Mouse (Mus musculus): ENCODE measurements around the gene Gm49322.

The Gm49322 gene

DNA sequence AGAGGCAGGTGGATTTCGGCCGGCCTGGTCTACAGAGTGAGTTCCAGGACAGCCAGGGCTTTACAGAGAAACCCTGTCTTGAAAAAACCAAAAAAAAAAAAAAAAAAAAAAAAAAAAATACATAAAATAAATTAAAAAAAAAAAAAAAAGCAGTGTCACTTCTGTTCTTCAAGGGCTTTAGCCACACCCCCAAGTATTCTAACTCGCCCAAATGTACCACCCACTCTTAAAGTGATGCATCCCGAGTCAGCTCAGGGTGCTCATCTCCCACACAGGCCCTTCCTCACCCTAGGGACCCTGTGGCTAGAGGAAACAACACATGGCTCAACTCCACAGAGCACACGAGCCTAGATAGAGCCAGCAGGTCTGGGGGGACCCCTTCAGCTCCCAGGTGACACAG lies 22.8 kb upstream of the Gm49322 start:
- no peak for DNase-seq (ENCODE audit: low spot score in 2 of 2)

DNA sequence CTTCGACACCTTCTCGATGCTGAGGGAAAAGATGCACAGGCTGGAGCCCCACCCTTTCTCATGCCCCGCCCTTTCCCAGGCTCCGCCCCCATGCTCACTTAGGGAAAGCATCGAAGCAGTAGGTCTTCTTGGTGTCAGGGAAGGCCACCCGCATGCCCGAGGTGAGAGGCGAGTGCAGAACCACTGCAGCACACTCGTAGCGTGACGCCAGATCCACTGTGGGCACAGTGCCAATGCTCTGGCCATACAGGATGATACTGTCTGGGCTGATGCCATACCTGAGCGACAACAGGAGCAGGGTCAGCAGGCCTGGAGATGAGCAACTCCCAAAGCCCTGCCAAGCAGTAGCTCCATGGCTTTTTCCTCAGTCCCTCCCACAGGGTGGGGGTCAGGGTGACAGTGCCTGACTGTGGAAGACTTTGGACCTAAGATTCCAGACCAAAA lies 21.8 kb upstream of the Gm49322 start:
- no peak for DNase-seq (ENCODE audit: low spot score in 2 of 2)

DNA sequence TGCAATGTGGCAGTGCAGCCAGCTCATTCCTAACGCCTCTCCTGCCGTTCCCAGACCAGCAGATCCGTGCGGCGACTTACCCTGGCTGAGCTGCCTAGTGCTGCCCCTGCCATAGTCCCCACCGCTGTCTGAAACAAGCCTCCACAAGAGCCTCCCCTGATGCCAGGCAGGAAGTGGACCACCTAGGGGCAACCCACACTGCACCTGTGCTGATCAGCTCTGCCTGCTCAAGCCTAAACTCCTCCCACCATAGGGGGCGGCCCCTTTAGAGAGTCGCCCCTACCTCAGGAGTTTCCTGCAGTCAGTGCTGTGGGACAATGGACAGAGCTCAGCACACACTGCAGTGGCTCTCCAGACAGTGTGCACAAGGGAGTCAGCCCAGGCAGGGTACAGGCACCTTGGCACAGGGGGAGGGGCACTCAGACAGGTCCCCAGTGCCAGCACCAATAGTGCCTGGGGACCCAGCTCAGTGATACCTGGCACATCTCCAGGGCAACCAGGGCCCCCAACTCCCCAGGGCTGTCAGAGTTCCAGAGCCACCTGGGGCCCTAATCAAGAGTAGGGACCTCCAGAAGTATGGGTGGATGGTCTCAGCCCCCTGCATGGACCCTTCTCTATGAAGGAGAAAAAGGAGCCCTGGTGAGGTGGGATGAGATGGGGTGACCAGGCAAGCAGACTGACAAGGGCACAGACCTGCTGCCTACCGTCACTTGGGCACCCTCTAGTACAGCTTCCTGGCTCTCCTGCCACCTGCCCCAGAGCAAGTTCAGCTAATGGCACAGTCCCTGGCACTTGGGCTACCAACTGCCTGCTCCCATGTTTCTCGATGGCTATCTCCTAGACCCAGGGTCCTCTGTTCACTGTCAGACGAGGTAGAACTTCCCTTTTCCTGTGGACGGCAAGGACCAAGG lies 20.9 kb upstream of the Gm49322 start:
- DNase-seq (ENCODE audit: low spot score in 2 of 2) = no peak

DNA sequence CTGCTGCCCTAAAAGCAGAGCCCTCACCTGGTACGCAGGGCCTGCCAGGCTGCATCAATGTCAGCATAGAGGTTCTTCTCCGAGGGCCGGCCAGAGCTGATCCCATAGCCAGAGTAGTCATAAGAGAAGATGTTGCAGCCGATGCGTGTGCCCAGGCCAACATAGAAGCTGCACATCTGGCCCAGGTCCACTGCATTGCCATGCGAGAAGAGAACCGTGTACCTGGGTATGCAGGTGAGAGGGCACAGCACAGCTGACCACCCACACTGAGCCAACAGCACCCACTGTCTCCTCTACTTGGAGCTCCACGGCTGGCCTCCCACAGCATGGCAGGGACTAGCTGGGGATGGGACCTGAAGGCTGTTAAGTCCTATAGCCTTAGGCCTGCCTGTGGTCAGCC lies 20.2 kb upstream of the Gm49322 start:
- no peak for DNase-seq (ENCODE audit: low spot score in 2 of 2)

DNA sequence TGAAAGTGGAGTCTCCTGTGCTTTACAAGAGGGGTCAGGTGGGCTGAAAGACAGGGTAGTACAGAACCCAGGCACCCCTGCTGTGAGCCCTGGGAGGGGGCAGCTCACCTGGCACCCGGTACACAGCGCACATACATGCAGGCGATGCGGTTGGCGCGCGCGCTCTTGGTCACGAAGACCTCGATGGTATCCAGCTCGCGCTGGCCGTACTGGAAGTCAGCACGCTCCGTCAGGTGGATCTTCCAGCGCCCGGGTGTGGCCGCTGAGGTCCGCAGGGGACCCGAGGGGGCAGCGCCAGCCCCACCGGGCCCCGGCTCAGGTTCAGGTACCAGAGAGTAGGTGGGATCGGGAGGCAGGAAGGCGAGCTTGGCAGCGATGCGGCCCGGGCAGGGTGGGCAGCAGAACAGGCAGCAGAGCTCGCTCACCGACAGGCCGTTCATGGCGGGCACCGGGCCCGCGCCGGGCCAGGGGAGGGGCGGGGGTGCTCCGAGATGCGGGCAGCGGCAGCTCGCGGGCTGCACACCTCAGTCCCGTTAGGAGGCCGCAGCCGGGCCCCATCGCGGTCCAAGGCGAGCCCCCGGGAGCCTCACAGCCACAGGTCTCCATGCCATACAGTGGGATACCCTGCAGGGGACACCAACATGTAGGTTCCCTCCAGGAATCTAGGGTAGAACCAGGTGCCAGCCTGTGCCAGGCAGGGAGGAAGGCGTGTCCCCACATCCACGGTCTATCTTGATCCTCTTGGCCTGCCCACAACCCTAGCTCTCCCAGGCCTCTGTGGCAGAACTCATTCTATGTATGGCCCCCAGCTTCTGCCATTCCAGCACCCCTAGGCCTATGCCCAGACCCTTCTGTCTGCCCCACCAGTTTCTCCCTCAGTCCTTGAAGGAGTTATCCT lies 19.2 kb upstream of the Gm49322 start:
- DNase-seq (ENCODE audit: low spot score in 2 of 2) = no peak

DNA sequence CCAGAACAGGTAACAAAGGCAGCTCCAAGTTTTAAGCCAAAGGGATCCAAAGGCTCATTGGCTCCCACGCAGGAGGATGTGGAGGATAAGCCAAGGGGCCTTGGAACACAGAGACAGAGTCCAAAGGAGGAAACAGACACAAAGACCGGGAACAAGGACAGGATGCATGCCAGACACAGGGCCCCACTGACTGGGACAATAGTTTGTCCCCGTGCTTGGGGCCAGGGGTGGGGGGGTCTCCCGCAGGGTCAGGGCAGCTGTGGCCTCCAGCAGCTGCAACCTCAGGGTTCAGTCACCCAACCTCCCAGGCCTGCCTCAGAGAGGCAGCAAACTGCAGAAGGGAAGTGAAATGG lies 18.5 kb upstream of the Gm49322 start:
- no peak for DNase-seq (ENCODE audit: low spot score in 2 of 2)

DNA sequence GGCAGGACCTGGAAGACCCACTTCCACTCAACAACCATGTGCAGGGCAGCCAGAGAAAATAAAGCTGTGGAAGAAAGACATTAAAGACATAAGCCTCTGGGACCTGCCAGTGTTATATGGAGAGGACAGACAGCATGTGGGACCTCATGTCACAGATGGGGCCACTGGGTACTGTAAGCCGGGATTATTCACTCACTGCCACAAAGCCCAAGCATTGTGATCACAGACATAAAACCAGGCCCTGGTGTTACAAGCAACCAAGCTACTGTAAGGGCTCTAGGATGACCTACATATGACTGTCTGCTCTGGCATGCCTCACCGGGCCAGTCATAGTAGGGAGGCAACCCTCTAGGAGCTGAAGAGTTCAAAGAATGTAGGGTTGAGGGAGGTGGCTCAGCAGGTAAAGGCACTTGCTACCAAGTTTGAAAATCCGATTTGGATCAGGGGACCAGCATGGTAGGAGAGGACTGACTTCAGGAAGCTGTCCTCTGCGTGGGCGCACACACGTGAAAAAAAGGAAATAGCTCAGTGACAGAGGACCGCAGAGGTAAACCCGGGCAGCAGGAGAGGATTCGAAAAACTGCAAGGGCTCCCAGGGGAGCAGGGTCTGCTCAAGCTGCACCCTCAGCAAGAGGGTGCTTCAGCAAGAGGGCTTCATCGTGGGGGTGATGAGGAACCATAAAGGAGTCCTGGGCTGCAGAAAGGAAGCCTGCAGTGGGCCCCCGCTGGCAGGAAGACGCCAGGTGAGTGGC lies 16.5 kb upstream of the Gm49322 start:
- DNase-seq (ENCODE audit: low spot score in 2 of 2) = no peak

DNA sequence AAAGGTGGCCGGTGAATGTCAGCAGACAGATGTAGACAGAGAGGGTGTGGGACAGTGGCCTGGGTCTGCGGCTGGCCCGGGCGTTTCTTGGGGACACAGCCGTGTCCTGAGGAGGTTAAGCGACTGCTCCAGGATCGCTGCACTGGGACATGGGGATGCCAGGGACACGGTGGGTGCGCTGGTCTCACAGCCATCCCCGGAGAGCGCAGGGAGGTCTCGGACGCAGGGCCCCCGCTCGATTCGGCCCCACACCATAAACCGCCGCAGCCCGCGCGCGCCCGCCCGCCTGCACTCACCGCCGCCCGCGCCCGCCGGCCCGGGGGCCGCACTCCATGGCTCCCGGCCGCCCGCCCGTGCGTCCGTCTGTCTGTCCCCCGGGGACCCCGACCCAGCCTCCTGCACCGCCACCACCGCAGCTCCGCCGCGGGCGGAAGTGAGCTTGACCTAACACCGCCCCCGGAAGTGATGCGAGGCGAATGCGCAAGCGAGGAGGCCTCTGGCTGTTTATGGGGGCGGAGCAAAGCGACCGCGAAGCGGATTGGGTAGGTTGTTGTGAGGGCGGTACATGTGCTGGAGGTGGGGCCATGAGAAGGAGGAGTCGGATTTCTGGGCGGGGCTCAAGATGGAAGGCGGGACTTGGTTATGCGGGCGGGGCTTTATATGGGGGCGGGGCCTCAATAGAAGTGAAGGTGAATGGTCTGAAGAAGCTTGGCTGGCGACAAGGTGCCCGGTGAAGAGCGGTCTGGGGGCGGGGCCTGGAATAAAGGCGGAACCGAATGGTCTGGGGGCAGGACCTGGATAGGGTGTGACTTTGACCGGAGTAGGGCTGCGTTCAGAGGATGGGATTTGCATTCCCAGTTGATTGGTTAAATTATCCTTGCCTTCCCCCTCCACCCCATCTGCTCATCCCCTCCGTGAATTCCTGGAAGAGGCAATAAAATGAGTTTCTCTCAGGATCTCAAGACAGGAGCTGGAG lies 15.7 kb upstream of the Gm49322 start, which contains the start of gene Abhd17a:
Gene Abhd17a, minus strand, starts transcription at position 463 of the 976 bp plus-strand sequence.
- peak; percentile 90 to 93 for DNase-seq (ENCODE audit: low spot score in 2 of 2)

DNA sequence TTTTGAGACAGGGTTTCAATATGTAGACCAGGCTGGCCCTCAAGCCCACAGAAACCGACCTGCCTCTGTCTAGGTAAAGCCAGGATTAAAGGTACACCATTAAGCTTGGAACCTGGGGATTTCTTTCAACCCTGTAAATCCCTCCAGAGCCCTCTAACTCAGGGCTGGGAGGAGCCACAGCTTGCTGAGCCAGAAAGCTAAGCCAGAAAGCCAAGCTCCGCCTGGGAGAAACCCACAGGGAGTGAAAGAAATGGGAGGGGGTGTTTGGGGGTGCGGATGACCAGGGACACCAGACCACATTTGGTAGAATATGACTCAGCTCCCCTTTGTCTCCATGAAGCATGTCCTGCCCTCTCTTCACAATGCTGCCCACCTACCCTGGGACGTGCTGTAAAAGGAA lies 9.5 kb upstream of the Gm49322 start:
- no peak for DNase-seq (ENCODE audit: low spot score in 2 of 2)

DNA sequence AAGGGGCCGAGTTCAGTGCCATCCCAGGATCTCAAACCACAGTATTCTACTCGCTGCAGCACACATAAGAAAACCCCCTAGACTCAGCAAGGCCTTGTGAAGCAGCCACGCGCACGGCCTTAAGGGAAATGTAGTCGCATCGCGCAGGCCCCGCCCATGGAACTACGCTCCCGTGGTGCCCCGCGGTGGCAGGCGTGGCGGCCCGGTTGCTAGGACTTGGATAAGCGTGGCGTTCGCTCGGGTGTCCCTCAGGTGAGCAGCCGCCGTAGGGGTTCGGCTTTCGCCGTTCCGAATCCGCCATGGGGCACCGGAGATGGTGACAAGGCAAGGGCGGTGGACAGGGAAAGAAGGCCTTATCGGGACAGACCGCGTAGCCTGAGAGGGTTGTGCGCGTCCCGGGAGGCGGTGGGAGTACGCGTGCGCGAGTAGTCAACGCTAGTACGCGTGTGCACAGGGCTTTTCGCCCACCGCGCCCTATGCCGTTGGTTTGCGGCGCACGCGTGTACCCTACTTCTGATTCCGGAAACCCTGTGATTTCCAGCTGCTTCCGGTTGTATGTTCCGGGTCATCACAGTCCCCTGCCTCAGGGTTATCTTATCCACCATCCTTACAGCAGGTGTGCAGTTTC lies 3.0 kb upstream of the Gm49322 start, which contains the start of the genes Scamp4 and Adat3:
Gene Scamp4, plus strand, starts transcription at position 175 of the 628 bp plus-strand sequence.
Gene Adat3, plus strand, starts transcription at position 183 of the 628 bp plus-strand sequence.
- DNase-seq (ENCODE audit: low spot score in 2 of 2) = peak; percentile 93 to 96

DNA sequence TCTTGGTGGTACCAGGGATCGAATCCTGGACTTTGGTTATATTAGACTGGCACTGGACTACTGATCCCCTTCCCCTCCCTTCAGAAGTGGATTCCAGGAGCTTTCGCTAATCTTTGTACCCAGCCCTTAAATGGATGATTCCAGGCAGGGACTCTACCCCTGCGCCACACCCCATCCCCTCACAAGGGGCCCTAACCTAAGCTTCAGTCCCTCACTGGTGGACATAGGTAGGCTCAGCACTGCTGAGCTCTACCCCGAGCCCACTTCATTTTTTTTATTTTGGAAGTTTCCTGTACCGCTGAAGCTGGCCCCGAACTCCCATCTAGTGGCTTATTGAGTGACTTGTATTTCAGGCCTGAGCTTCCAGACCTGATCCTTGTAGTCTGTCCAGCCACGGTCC lies 2.5 kb upstream of the Gm49322 start:
- no peak for DNase-seq (ENCODE audit: low spot score in 2 of 2)

DNA sequence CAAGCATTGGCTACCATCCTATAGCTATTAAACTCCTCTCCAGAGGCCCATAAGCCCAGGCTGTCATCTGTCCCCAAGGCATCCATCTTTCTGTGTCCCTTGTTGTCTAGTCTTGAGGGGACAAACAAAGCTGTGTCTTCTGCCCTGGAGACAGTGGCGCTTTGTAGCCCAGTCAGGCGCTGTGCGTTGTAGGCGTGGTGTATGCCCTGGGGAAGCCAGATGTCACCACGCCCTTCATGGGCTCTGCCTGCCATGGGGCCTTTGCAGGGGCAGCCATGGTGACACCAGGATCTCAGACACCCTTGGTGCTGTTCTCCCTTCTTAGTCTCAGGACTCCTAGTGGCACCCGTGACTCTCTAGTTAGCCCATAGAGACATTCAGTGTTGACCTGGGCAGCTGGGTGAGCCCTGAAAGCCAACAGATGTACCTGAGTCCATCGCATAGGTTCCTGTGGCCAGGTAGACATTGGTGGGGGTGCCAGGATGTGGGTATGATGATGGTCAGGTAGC lies 1.8 kb upstream of the Gm49322 start:
- DNase-seq (ENCODE audit: low spot score in 2 of 2) = no peak

DNA sequence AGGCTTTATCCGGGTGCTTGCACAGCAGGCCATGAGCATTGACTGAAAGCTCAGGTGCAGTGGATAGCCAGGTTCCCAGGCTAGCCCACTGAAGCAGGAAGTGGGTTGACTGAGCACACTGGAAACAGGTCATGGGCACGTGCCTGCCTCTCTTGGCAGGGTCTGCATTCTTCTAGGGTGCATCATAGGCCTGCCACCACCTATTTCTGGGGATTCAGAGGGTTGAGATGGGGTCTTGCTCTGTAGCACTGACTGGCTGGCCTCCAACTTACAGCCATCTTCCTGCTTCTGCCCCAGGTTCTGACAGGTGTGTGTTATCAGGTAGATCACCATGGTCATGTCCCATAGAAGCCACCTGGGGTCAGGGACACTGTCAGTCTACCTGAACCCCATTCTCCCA lies 833 bp upstream of the Gm49322 start:
- DNase-seq (ENCODE audit: low spot score in 2 of 2) = no peak

DNA sequence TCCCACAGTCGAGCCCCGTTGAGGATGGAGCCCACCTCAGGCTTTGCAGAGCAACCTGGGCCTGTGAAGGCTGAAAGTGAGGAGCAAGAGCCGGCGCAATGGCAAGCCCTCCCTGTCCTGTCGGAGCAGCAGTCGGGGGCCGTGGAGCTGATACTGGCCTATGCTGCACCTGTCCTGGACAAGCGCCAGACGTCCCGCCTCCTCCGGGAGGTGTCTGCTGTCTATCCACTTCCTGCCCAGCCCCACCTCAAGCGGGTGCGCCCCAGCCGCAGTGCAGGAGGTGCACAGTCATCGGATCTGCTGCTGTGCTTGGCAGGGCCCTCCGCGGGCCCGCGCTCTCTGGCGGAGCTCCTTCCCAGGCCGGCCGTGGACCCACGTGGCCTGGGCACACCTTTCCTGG lies 485 bp downstream of the Gm49322 start:
- no peak for DNase-seq (ENCODE audit: low spot score in 2 of 2)

DNA sequence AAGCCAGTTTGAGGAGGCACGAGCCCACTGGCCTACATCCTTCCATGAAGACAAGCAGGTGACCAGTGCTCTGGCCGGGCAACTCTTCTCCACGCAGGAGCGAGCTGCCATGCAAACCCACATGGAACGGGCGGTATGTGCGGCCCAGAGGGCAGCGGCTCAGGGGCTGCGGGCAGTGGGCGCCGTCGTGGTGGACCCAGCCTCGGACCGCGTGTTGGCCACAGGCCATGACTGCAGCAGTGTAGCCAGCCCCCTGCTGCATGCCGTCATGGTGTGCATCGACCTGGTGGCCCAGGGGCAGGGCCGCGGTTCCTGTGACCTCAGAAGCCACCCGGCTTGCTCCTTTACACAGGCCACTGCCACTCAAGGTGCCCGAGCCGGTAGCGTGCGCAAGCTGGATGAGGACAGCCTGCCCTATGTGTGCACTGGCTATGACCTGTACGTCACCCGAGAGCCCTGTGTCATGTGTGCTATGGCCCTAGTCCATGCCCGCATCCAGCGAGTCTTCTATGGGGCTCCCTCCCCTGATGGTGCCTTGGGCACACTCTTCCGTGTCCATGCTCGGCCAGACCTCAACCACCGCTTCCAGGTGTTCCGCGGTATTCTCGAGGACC lies 1.0 kb downstream of the Gm49322 start:
- no peak for DNase-seq (ENCODE audit: low spot score in 2 of 2)

DNA sequence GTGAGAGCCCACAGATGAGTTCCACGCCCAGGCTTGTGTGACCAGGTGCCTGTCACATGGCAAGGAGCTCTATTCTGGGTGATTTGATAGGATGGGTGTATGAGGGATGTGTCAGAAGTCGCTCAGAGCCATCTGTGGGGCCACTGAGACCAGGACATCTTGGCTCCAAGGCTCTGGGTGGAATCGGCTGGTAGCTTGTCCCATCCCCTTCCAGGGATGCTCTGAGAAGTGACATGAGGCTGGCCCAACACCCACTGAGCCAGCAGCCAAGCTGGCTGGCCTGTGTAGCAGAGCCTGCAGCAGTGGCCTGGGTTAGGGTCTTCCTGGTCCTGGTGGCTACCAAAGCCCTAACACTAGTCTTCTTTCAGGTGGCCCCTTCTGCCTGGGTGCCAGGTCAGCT lies 2.6 kb downstream of the Gm49322 start:
- no peak for DNase-seq (ENCODE audit: low spot score in 2 of 2)

DNA sequence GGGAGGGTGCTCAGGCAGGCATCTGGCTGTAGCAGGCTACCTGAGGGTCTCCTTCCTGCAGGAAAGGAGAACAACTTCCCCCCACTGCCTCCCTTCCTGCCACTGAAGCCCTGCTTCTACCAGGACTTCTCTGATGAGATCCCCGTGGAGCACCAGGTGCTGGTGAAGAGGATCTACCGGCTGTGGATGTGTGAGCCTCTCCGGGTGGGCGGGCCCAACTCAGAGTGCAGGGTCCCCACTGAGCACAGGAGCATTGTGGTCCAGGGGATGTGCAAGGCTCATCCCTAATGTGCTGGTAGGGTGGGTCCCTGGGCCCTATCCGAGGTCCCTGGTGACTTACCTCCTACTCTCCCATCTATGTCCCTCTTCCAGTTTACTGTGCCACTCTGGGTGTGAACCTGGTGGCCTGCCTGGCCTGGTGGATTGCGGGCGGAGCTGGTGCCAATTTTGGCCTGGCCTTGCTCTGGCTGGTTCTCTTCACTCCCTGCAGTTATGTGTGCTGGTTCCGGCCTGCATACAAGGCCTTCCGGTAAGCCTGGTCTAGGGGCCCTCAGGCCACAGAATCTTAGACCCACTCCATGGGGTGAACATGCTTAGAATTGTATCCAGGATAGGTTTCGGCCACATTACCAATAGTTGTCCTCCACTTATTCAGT lies 3.6 kb downstream of the Gm49322 start:
- no peak for DNase-seq (ENCODE audit: low spot score in 2 of 2)

DNA sequence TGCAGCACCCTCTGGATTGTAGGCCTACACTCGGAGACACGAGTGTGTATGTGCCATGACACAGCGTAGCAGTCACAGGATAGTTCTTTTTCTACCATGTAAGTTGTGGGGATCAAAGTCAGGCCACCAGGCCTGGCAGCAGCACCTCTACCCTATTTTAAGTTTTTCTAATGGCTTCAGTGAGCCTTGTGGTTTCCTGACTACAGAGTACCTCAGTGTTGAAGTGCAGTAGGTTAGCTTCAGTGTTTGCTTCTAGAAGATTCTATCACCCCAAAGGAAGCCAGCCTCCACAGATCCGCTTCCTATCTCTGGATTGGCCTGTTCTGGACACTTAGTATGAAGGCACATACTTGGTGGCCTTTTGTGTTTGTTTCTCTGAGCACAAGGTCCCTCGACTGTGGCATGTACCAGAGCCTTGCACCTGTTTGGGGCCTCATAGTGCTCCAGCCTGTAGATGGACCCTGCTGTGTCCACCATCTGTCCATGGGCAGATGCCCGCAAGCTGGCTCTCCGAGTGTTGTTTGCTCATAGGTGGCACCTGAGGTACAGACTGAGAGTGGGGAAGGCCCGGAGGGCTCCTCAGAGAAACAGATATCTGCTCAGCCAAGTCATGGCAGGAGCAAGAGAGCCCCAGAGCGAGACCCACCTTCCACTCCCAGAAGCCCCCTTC lies 4.4 kb downstream of the Gm49322 start:
- no peak for DNase-seq (ENCODE audit: low spot score in 2 of 2)

Data from frontal cortex, postnatal 14 days (tissue).